Mouse (Mus musculus) heart, adult 2 months (tissue): ENCODE measurements around the gene Hoxc6. TPM values are rescaled to one million over a fixed set of nuclear protein-coding genes. Genes with fewer than 3 reads are reported as not detected.

Source experiments
- DNase-seq, 2 experiments: peaks; one replicate each; pipeline ENCODE4 v3.0.0; 2021
- H3K27ac ChIP-seq: fragments of 200-600 bp; 2 replicates; pipeline ENCODE4 v1.8.1; 2022
- H3K27me3 ChIP-seq: fragments of 200-500 bp; 2 replicates; pipeline ENCODE4 v1.6.1; 2012; ENCODE audit warnings: mild to moderate bottlenecking, low read length, inconsistent platforms, mixed read lengths; ENCODE audit not compliant: control insufficient read depth, insufficient read depth
- H3K36me3 ChIP-seq: fragments of 200-500 bp; 2 replicates; pipeline ENCODE4 v1.6.1; 2012; ENCODE audit warnings: low read length, inconsistent platforms; ENCODE audit not compliant: control insufficient read depth, insufficient read depth
- H3K4me1 ChIP-seq: fragments of 200-500 bp; 2 replicates; pipeline ENCODE4 v1.6.1; 2011; ENCODE audit warnings: low read length; ENCODE audit not compliant: control insufficient read depth, insufficient read depth
- H3K4me3 ChIP-seq: fragments of 200-600 bp; 2 replicates; pipeline ENCODE4 v1.8.1; 2022
- H3K79me2 ChIP-seq: fragments of 200-500 bp; replicated peaks from 2 replicates; pipeline ENCODE4 v1.6.1; 2012; ENCODE audit warnings: mild to moderate bottlenecking, inconsistent platforms, low read length, moderate library complexity, mixed read lengths; ENCODE audit not compliant: control insufficient read depth, insufficient read depth
- H3K9ac ChIP-seq: fragments of 200-500 bp; 2 replicates; pipeline ENCODE4 v1.6.1; 2012; ENCODE audit warnings: low read depth, mild to moderate bottlenecking, control low read depth, inconsistent platforms, low read length, mixed read lengths
- CTCF ChIP-seq: fragments of 200-600 bp; IDR thresholded peaks from 2 replicates; pipeline ENCODE4 v1.8.1; 2022; ENCODE audit warnings: antibody characterized with exemption, mild to moderate bottlenecking, moderate library complexity
- EP300 ChIP-seq: fragments of 200-500 bp; IDR thresholded peaks from 2 replicates; pipeline ENCODE4 v1.6.1; 2011; ENCODE audit warnings: low read depth, low read length, control low read depth; ENCODE audit not compliant: insufficient read depth
- POLR2A ChIP-seq: fragments of 200-500 bp; IDR thresholded peaks from 2 replicates; pipeline ENCODE4 v1.6.1; 2011; ENCODE audit warnings: mild to moderate bottlenecking, low read depth, low read length, control low read depth; ENCODE audit not compliant: insufficient read depth
- WGBS: fragments of 180-500 bp; shearing (Covaris S2); methylation state at CpG from one replicate; pipeline ENCODE4 v1.1.7; 2018; 5-methylcytosine and 5-hydroxymethylcytosine counted together
- intact Hi-C: fragments of 180-260 bp; cut with DNase I; formaldehyde crosslinking; loops from one replicate; pipeline ENCODE4 v1.15.1; 2025
- long read RNA-seq: library from polyadenylated mRNA; stranded (forward); transcript quantifications from one replicate; pipeline ENCODE4 v2.0.0, GENCODE M21; 2021
- polyA plus RNA-seq: library from polyadenylated mRNA; depleted of rRNA; stranded (reverse); fragments of >200 nt; gene quantifications from 2 replicates; pipeline ENCODE4 v1.2.3, GENCODE M21; 2012; rRNA removed
- total RNA-seq, 2 experiments: library from RNA; stranded (reverse); gene quantifications; 2 replicates each; pipeline ENCODE4 v1.2.3; 2021

Gene Hoxc6
- total RNA-seq (not detected), polyA plus RNA-seq (not detected in 2 replicates)
- long read RNA-seq = 0 reads

GRCm38 (mm10) chr15:102997939-102998355, at the start of gene Hoxc6:
Hoxc6 (plus strand) TSS chr15:102998257.
- peak within 1 kb of the TSS; percentile 62 for H3K4me3 ChIP-seq
- H3K79me2 ChIP-seq = no peaks in the 10 kb centered on the region
- 5% methylated on average over 19 of the region's 19 CpGs for WGBS
- H3K27ac ChIP-seq = no peak within 1 kb of the TSS
- H3K4me1 ChIP-seq = no peaks in the 10 kb centered on the region
- H3K36me3 ChIP-seq = no peaks in the 10 kb centered on the region
- DNase-seq = no peak
- intact Hi-C loops = no loop called here
- H3K9ac ChIP-seq = no peak within 1 kb of the TSS; the same call in 1 of the 2 replicates
- TF ChIP-seq EP300 (no peak), POLR2A (no peak), CTCF (no peak)
- peaks cover 25% of the 10 kb centered on the region for H3K27me3 ChIP-seq

GRCm38 (mm10) chr15:102948842-102949241, 49.2 kb upstream of the Hoxc6 start:
- WGBS = 13% methylated on average over 2 of the region's 2 CpGs
- no peaks in the 10 kb centered on the region for H3K4me1 ChIP-seq
- peaks cover 26% of the 10 kb centered on the region for H3K27me3 ChIP-seq
- H3K9ac ChIP-seq = no peak overlapping the region
- H3K27ac ChIP-seq = no peak overlapping the region
- no peak overlapping the region for H3K4me3 ChIP-seq
- intact Hi-C loops = no loop called here
- DNase-seq = no peak
- TF ChIP-seq CTCF = no peak
- no peak for TF ChIP-seq EP300
- no peak for TF ChIP-seq POLR2A
- H3K36me3 ChIP-seq = no peaks in the 10 kb centered on the region
- H3K79me2 ChIP-seq = no peaks in the 10 kb centered on the region

DNA sequence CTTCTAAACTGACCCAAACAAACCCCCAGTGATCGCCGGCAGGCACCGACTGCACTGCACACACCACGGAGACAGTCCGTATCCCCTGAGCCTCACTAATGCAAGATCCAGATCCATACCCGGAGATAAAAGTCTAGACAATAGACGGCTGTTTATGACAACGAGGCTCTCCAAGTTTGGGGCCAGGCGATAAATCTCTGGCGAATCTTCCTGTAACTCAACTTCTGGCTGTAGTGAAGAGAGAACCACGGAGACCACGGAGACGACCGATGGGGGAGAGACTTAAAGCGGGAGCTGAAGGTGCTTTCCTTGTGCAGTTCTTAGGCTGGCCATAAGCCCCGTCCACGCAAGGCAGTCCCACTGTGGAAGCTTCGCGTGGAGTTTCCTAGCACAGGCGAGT, 48.4 kb upstream of the Hoxc6 start:
- no peak overlapping the region for H3K9ac ChIP-seq
- no peak overlapping the region for H3K4me3 ChIP-seq
- no peaks in the 10 kb centered on the region for H3K4me1 ChIP-seq
- no peak overlapping the region for H3K27ac ChIP-seq
- intact Hi-C loops = no loop called here
- no peak for DNase-seq
- H3K79me2 ChIP-seq = no peaks in the 10 kb centered on the region
- no peaks in the 10 kb centered on the region for H3K36me3 ChIP-seq
- TF ChIP-seq EP300 (no peak), POLR2A (no peak)
- WGBS = 3% methylated on average over 20 of the region's 20 CpGs
- peaks cover 32% of the 10 kb centered on the region for H3K27me3 ChIP-seq

GRCm38 (mm10) chr15:102950877-102951276, 47.2 kb upstream of the Hoxc6 start:
- no peak overlapping the region for H3K27ac ChIP-seq

DNA sequence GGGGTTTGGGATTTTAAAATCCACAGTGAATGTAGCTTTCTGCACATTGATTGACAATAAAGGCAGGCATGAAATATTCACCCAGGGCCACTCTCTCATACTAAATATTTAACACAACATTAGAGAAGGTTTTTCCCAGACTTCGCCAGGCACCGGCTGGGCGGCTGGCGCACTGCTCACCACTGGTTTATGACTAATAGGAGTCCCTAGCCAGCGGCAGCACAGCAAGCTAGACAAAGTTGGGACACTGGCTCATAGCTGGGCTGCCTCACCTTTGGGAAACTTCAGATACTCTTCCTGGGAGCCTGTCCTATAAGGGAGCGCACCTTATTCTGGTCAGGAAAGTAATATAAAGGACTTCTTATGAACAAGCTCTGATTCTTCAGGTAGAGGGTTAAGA, 44.5 kb upstream of the Hoxc6 start:
- no peak overlapping the region for H3K27ac ChIP-seq
- TF ChIP-seq CTCF = no peak
- no peak for TF ChIP-seq EP300
- no peak for TF ChIP-seq POLR2A
- H3K79me2 ChIP-seq = no peaks in the 10 kb centered on the region
- no peak for DNase-seq
- no peaks in the 10 kb centered on the region for H3K36me3 ChIP-seq
- H3K4me1 ChIP-seq = no peaks in the 10 kb centered on the region
- H3K4me3 ChIP-seq = no peak overlapping the region
- H3K27me3 ChIP-seq = peaks cover 43% of the 10 kb centered on the region
- 9% methylated on average over 6 of the region's 6 CpGs for WGBS
- no peak overlapping the region for H3K9ac ChIP-seq
- intact Hi-C loops = no loop called here

More at GRCm38 (mm10) chr15:102950877-102951276, 47.2 kb upstream of the Hoxc6 start:
- DNase-seq = no peak
- Histone ChIP-seq H3K9ac (no peak overlapping the region), H3K27me3 (peaks cover 37% of the 10 kb centered on the region), H3K79me2 (no peaks in the 10 kb centered on the region), H3K4me1 (no peaks in the 10 kb centered on the region), H3K4me3 (no peak overlapping the region), H3K36me3 (no peaks in the 10 kb centered on the region)
- intact Hi-C loops = no loop called here
- TF ChIP-seq POLR2A = no peak
- no peak for TF ChIP-seq CTCF
- no peak for TF ChIP-seq EP300
- WGBS = 9% methylated on average over 2 of the region's 2 CpGs

DNA sequence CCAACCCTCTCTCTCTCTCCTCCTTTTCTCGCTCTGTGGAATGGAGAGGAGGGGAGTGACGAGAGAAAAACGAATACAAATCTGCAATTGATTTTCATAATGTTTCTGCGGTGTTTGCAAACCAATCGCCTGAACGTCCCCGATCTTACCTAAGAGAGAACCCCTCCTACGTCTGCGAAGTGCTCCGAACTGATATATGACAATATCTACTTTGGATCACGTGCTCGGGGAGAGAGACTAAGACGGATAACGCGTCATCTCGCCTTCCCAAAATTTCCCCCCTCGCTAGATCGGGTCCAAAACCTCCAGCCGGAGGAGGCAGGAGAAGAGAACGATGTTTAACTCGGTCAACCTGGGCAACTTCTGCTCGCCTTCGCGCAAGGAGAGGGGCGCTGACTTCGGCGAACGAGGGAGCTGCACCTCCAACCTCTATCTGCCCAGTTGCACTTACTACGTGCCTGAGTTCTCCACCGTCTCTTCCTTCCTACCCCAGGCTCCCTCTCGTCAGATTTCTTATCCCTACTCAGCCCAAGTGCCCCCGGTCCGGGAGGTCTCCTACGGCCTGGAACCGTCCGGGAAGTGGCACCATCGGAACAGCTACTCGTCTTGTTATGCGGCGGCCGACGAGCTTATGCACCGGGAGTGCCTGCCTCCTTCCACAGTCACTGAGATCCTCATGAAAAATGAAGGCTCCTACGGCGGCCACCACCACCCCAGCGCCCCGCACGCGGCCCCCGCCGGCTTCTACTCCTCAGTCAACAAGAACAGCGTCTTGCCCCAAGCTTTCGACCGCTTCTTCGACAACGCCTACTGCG, 43.7 kb upstream of the Hoxc6 start, which contains the start of gene Hoxc11:
TSS of gene Hoxc11 (plus strand) at position 236 of the 815 bp plus-strand sequence.
- intact Hi-C loops = no loop called here
- Histone ChIP-seq H3K27me3 (peaks cover 40% of the 10 kb centered on the region), H3K4me3 (no peak within 1 kb of the TSS), H3K36me3 (no peaks in the 10 kb centered on the region), H3K79me2 (no peaks in the 10 kb centered on the region), H3K9ac (no peak within 1 kb of the TSS), H3K4me1 (no peaks in the 10 kb centered on the region), H3K27ac (no peak within 1 kb of the TSS)
- WGBS = 2% methylated on average over 57 of the region's 57 CpGs
- no peak for TF ChIP-seq EP300
- no peak for TF ChIP-seq POLR2A
- DNase-seq = no peak
